Mouse (Mus musculus): ENCODE data around the gene Gja6. TPM values are rescaled to one million over a fixed set of nuclear protein-coding genes. Genes with fewer than 3 reads are reported as not detected.

Gene Gja6
- total RNA-seq (2021): 1 to 10 TPM; 1.2 TPM
- long read RNA-seq, experiment 1: 0 reads
- long read RNA-seq, experiment 2: 0 reads

- no peak for DNase-seq (ENCODE audit: low spot score in 2 of 2)
Measured at GRCm38 (mm10) chrX:160906952-160907351, at the start of gene Gja6. Gja6 (minus strand) TSS chrX:160907052.

- no peak for DNase-seq (ENCODE audit: low spot score in 2 of 2)
Measured at GRCm38 (mm10) chrX:160949583-160949982, 42.7 kb upstream of the Gja6 start.

- no peak for DNase-seq (ENCODE audit: low spot score in 2 of 2)
Measured at GRCm38 (mm10) chrX:160944722-160945121, 37.9 kb upstream of the Gja6 start.

- DNase-seq (ENCODE audit: low spot score in 2 of 2): no peak
Measured at GRCm38 (mm10) chrX:160935541-160935940, 28.7 kb upstream of the Gja6 start.

GRCm38 (mm10) chrX:160930656-160931055 is 23.8 kb upstream of the Gja6 start:
- no peak for DNase-seq (ENCODE audit: low spot score in 2 of 2)

GRCm38 (mm10) chrX:160928870-160929269 is 22.0 kb upstream of the Gja6 start:
- DNase-seq (ENCODE audit: low spot score in 2 of 2): no peak

- no peak for DNase-seq (ENCODE audit: low spot score in 2 of 2)
Measured at GRCm38 (mm10) chrX:160919022-160919637, 12.3 kb upstream of the Gja6 start.

GRCm38 (mm10) chrX:160906477-160906876 is 375 bp downstream of the Gja6 start:
- DNase-seq (ENCODE audit: low spot score in 2 of 2): no peak

- DNase-seq (ENCODE audit: low spot score in 2 of 2): no peak
Measured at GRCm38 (mm10) chrX:160905913-160906312, 939 bp downstream of the Gja6 start.

- DNase-seq (ENCODE audit: low spot score in 2 of 2): no peak
Measured at GRCm38 (mm10) chrX:160905041-160905678, 1.7 kb downstream of the Gja6 start.

GRCm38 (mm10) chrX:160901118-160901517 is 5.7 kb downstream of the Gja6 start:
- no peak for DNase-seq (ENCODE audit: low spot score in 2 of 2)

- DNase-seq (ENCODE audit: low spot score in 2 of 2): no peak
Measured at GRCm38 (mm10) chrX:160892077-160892476, 14.8 kb downstream of the Gja6 start.

GRCm38 (mm10) chrX:160886301-160886700 is 20.6 kb downstream of the Gja6 start:
- no peak for DNase-seq (ENCODE audit: low spot score in 2 of 2)

GRCm38 (mm10) chrX:160866576-160866975 is 40.3 kb downstream of the Gja6 start:
- peak in 1 of 2 experiments; percentile 8 for DNase-seq (ENCODE audit: low spot score in 2 of 2)

- DNase-seq (ENCODE audit: low spot score in 2 of 2): no peak
Measured at GRCm38 (mm10) chrX:160865022-160865421, 41.8 kb downstream of the Gja6 start.

GRCm38 (mm10) chrX:160863689-160864383 is 43.0 kb downstream of the Gja6 start:
- DNase-seq (ENCODE audit: low spot score in 2 of 2): no peak

Other genes starting within 250 kb of the Gja6 start
- 1 to 10 TPM in 1 of 2 experiments, under 1 TPM in 1; 0.58 to 1.4 TPM for gene Ppef1, start 171.3 kb downstream of the Gja6 start, total RNA-seq (2021)
- gene Rs1, start 139.0 kb downstream of the Gja6 start, total RNA-seq (2021): under 1 TPM in 1 of 2 experiments, not detected in 1; 0.07 TPM
- 100 to 1,000 TPM; 139 to 148 TPM for gene Cdkl5, start 87.7 kb upstream of the Gja6 start, total RNA-seq (2021)
- under 1 TPM; 0.82 to 1.00 TPM for gene Scml2, start 210.1 kb upstream of the Gja6 start, total RNA-seq (2021)